Mouse (Mus musculus): Measurements from ENCODE around the gene Rps26. TPM values are rescaled to one million over a fixed set of nuclear protein-coding genes. Genes with fewer than 3 reads are reported as not detected.
"Not testable (repeated sequence)": the region's sequence is repeated elsewhere in the genome, so short reads cannot be mapped to it uniquely, and the experiment has no call there.

The Rps26 gene
- polyA plus RNA-seq, 1 experiment = 1,658 TPM

- no peak overlapping the region for H3ac ChIP-seq (ENCODE audit: control insufficient read depth, insufficient read length)
- H3K79me2 ChIP-seq (ENCODE audit: control insufficient read depth, insufficient read depth) = no peaks in the 10 kb centered on the region
- peaks cover 25% of the 10 kb centered on the region for H3K27me3 ChIP-seq (ENCODE audit: control insufficient read depth, insufficient read depth, insufficient read length)
- no peak overlapping the region for H3K4me3 ChIP-seq
- peak overlapping the region; percentile 18 for H3K4me2 ChIP-seq (ENCODE audit: low read depth)
- no peak for TF ChIP-seq E2F4 (IDR thresholded peaks at IDR 0.05; ENCODE audit: insufficient read depth)
- no peak for TF ChIP-seq MYOG (IDR thresholded peaks at IDR 0.05; ENCODE audit: control insufficient read depth in 1 of 3, insufficient read depth in 1 of 3, insufficient read length in 2 of 3, low read depth in 2 of 3)
- TF ChIP-seq REST (IDR thresholded peaks at IDR 0.05; ENCODE audit: insufficient read depth, insufficient read length) = no peak
- TF ChIP-seq CEBPB (IDR thresholded peaks at IDR 0.05; ENCODE audit: insufficient read depth, poor library complexity, severe bottlenecking) = no peak
- no peak for TF ChIP-seq MYOD1 (IDR thresholded peaks at IDR 0.05; ENCODE audit: control insufficient read depth in 1 of 3, insufficient read length in 2 of 3, low read depth in 2 of 3)
- TF ChIP-seq SRF (IDR thresholded peaks at IDR 0.05; ENCODE audit: control insufficient read depth, insufficient read length, low read depth) = no peak
- no peak for TF ChIP-seq TCF12 (IDR thresholded peaks at IDR 0.05; ENCODE audit: insufficient read depth, poor library complexity, severe bottlenecking)
- TF ChIP-seq USF1 (IDR thresholded peaks at IDR 0.05; ENCODE audit: low read depth) = no peak
- TF ChIP-seq POLR2A (IDR thresholded peaks at IDR 0.05; ENCODE audit: insufficient read length, low read depth) = no peak
- no peak for TF ChIP-seq MAX (IDR thresholded peaks at IDR 0.05; ENCODE audit: low read depth)
- no peak for TF ChIP-seq TCF3 (IDR thresholded peaks at IDR 0.05; ENCODE audit: insufficient read length, low read depth)
- TF ChIP-seq POLR2AphosphoS2 (IDR thresholded peaks at IDR 0.05; ENCODE audit: insufficient read length, low read depth) = no peak
- H3K36me3 ChIP-seq (ENCODE audit: control insufficient read depth, insufficient read depth) = no peaks in the 10 kb centered on the region
Measured at GRCm38 (mm10) chr10:128637011-128637410, 10.5 kb upstream of the Rps26 start.

- no peak for TF ChIP-seq MYOG (IDR thresholded peaks at IDR 0.05; ENCODE audit: control insufficient read depth in 1 of 3, insufficient read depth in 1 of 3, insufficient read length in 2 of 3, low read depth in 2 of 3)
- no peak for TF ChIP-seq SRF (IDR thresholded peaks at IDR 0.05; ENCODE audit: control insufficient read depth, insufficient read length, low read depth)
- TF ChIP-seq TCF3 (IDR thresholded peaks at IDR 0.05; ENCODE audit: insufficient read length, low read depth) = no peak
- TF ChIP-seq USF1 (IDR thresholded peaks at IDR 0.05; ENCODE audit: low read depth) = no peak
- TF ChIP-seq MAX (IDR thresholded peaks at IDR 0.05; ENCODE audit: low read depth) = no peak
- no peak for TF ChIP-seq E2F4 (IDR thresholded peaks at IDR 0.05; ENCODE audit: insufficient read depth)
- no peak for TF ChIP-seq REST (IDR thresholded peaks at IDR 0.05; ENCODE audit: insufficient read depth, insufficient read length)
- peaks cover 30% of the 10 kb centered on the region for H3K27me3 ChIP-seq (ENCODE audit: control insufficient read depth, insufficient read depth, insufficient read length)
- H3K4me3 ChIP-seq = no peak overlapping the region
- H3ac ChIP-seq (ENCODE audit: control insufficient read depth, insufficient read length) = no peak overlapping the region
- no peaks in the 10 kb centered on the region for H3K36me3 ChIP-seq (ENCODE audit: control insufficient read depth, insufficient read depth)
- H3K4me2 ChIP-seq (ENCODE audit: low read depth) = no peak overlapping the region
- no peaks in the 10 kb centered on the region for H3K79me2 ChIP-seq (ENCODE audit: control insufficient read depth, insufficient read depth)
Measured at GRCm38 (mm10) chr10:128636561-128636960, 10.0 kb upstream of the Rps26 start.

GRCm38 (mm10) chr10:128635697-128636096 is 9.2 kb upstream of the Rps26 start:
- Histone ChIP-seq H3K36me3 (ENCODE audit: control insufficient read depth, insufficient read depth) (no peaks in the 10 kb centered on the region), H3ac (ENCODE audit: control insufficient read depth, insufficient read length) (no peak overlapping the region), H3K4me2 (ENCODE audit: low read depth) (no peak overlapping the region), H3K27me3 (ENCODE audit: control insufficient read depth, insufficient read depth, insufficient read length) (peaks cover 31% of the 10 kb centered on the region), H3K4me3 (no peak overlapping the region), H3K79me2 (ENCODE audit: control insufficient read depth, insufficient read depth) (no peaks in the 10 kb centered on the region)
- no peak for TF ChIP-seq TCF12 (IDR thresholded peaks at IDR 0.05; ENCODE audit: insufficient read depth, poor library complexity, severe bottlenecking)
- no peak for TF ChIP-seq POLR2AphosphoS2 (IDR thresholded peaks at IDR 0.05; ENCODE audit: insufficient read length, low read depth)

- Histone ChIP-seq H3K79me2 (ENCODE audit: control insufficient read depth, insufficient read depth) (no peaks in the 10 kb centered on the region), H3ac (ENCODE audit: control insufficient read depth, insufficient read length) (no peak overlapping the region), H3K27me3 (ENCODE audit: control insufficient read depth, insufficient read depth, insufficient read length) (peaks cover 30% of the 10 kb centered on the region), H3K36me3 (ENCODE audit: control insufficient read depth, insufficient read depth) (no peaks in the 10 kb centered on the region), H3K4me3 (no peak overlapping the region), H3K4me2 (ENCODE audit: low read depth) (no peak overlapping the region)
- TF ChIP-seq TCF3 (IDR thresholded peaks at IDR 0.05; ENCODE audit: insufficient read length, low read depth) = no peak
Measured at GRCm38 (mm10) chr10:128631571-128631970, 5.0 kb upstream of the Rps26 start.

GRCm38 (mm10) chr10:128630306-128630705 is 3.8 kb upstream of the Rps26 start:
- H3K4me2 ChIP-seq (ENCODE audit: low read depth); H3K79me2 ChIP-seq (ENCODE audit: control insufficient read depth, insufficient read depth); H3K36me3 ChIP-seq (ENCODE audit: control insufficient read depth, insufficient read depth); H3ac ChIP-seq (ENCODE audit: control insufficient read depth, insufficient read length); H3K4me3 ChIP-seq: not testable (repeated sequence)
- H3K27me3 ChIP-seq (ENCODE audit: control insufficient read depth, insufficient read depth, insufficient read length) = peaks cover 27% of the 10 kb centered on the region

- Histone ChIP-seq H3K4me3 (no peak overlapping the region), H3K79me2 (ENCODE audit: control insufficient read depth, insufficient read depth) (peaks cover 13% of the 10 kb centered on the region), H3K27me3 (ENCODE audit: control insufficient read depth, insufficient read depth, insufficient read length) (peaks cover 27% of the 10 kb centered on the region), H3K4me2 (ENCODE audit: low read depth) (no peak overlapping the region), H3K36me3 (ENCODE audit: control insufficient read depth, insufficient read depth) (peaks cover 5% of the 10 kb centered on the region), H3ac (ENCODE audit: control insufficient read depth, insufficient read length) (no peak overlapping the region)
- TF ChIP-seq SRF (IDR thresholded peaks at IDR 0.05; ENCODE audit: control insufficient read depth, insufficient read length, low read depth) (no peak), POLR2AphosphoS2 (IDR thresholded peaks at IDR 0.05; ENCODE audit: insufficient read length, low read depth) (no peak), POLR2A (IDR thresholded peaks at IDR 0.05; ENCODE audit: insufficient read length, low read depth) (no peak), REST (IDR thresholded peaks at IDR 0.05; ENCODE audit: insufficient read depth, insufficient read length) (no peak), TCF3 (IDR thresholded peaks at IDR 0.05; ENCODE audit: insufficient read length, low read depth) (no peak), E2F4 (IDR thresholded peaks at IDR 0.05; ENCODE audit: insufficient read depth) (no peak), USF1 (IDR thresholded peaks at IDR 0.05; ENCODE audit: low read depth) (no peak)
Measured at GRCm38 (mm10) chr10:128629746-128630145, 3.2 kb upstream of the Rps26 start.
